Mouse (Mus musculus) ES-CJ7 (cell line): Measurements from ENCODE around the gene Acot7.
A peak's percentile ranks its signal among the peaks of the same experiment; 100 is the strongest.

Experiments
- DNase-seq: peaks from one replicate; pipeline ENCODE4 v3.0.0; 2011; ENCODE audit warnings: low read depth, low spot score

The Acot7 gene

GRCm38 (mm10) chr4:152177537-152178343 lies at the start of gene Acot7:
TSS of gene Acot7 (plus strand) at chr4:152178134.
- DNase-seq = peak; percentile 86

- no peak for DNase-seq
These were observed 49.1 kb upstream of the Acot7 start for GRCm38 (mm10) chr4:152128784-152129183.

- no peak for DNase-seq
These were observed 48.5 kb upstream of the Acot7 start for GRCm38 (mm10) chr4:152129395-152129930.

GRCm38 (mm10) chr4:152130771-152131653 lies 46.9 kb upstream of the Acot7 start:
- DNase-seq = no peak

GRCm38 (mm10) chr4:152131809-152132771 lies 45.8 kb upstream of the Acot7 start:
- peak; percentile 56 for DNase-seq

- DNase-seq = no peak
These were observed 45.2 kb upstream of the Acot7 start for GRCm38 (mm10) chr4:152132772-152133169.

- no peak for DNase-seq
These were observed 44.7 kb upstream of the Acot7 start for GRCm38 (mm10) chr4:152133213-152133612.

GRCm38 (mm10) chr4:152134507-152134906 lies 43.4 kb upstream of the Acot7 start:
- peak; percentile 85 for DNase-seq

- DNase-seq = no peak
These were observed 42.6 kb upstream of the Acot7 start for GRCm38 (mm10) chr4:152135363-152135762.

GRCm38 (mm10) chr4:152136112-152136875 lies 41.6 kb upstream of the Acot7 start:
- DNase-seq = peak; percentile 69

- no peak for DNase-seq
These were observed 41.1 kb upstream of the Acot7 start for GRCm38 (mm10) chr4:152136876-152137250.

- peak; percentile 86 for DNase-seq
These were observed 39.3 kb upstream of the Acot7 start for GRCm38 (mm10) chr4:152138497-152139260.

- peak; percentile 64 for DNase-seq
These were observed 37.5 kb upstream of the Acot7 start for GRCm38 (mm10) chr4:152140441-152140840.

- no peak for DNase-seq
These were observed 36.3 kb upstream of the Acot7 start for GRCm38 (mm10) chr4:152141521-152142135.

GRCm38 (mm10) chr4:152143632-152144031 lies 34.3 kb upstream of the Acot7 start:
- peak; percentile 51 for DNase-seq

GRCm38 (mm10) chr4:152145473-152145872 lies 32.5 kb upstream of the Acot7 start:
- DNase-seq = no peak

- no peak for DNase-seq
These were observed 31.7 kb upstream of the Acot7 start for GRCm38 (mm10) chr4:152146033-152146827.

GRCm38 (mm10) chr4:152150546-152150945 lies 27.4 kb upstream of the Acot7 start:
- DNase-seq = no peak
